Mouse (Mus musculus) liver, adult 2 months (tissue): Measurements from ENCODE around the gene Gm20604.

Source experiments
- CTCF ChIP-seq: fragments of 200-500 bp; IDR thresholded peaks from 2 replicates; pipeline ENCODE4 v1.5.1; 2011; ENCODE audit warnings: low read depth, low read length, control low read depth
- POLR2A ChIP-seq: fragments of 200-500 bp; IDR thresholded peaks from 2 replicates; pipeline ENCODE4 v1.6.1; 2011; ENCODE audit warnings: low read length, control low read depth; ENCODE audit not compliant: insufficient read depth; ENCODE audit errors: extremely low read depth

GRCm38 (mm10) chr12:102758403-102758756, at the start of gene Gm20604:
- TF ChIP-seq CTCF (no peak), POLR2A (no peak)
